In genomic region chr11:3650141-3650540, GRCm38 (mm10) we compare ENCODE assay signal across 8 mouse cellular contexts. TPM values are rescaled to one million over a fixed set of nuclear protein-coding genes. Genes with fewer than 3 reads are reported as not detected.
A peak's percentile ranks its signal among the peaks of the same experiment; 100 is the strongest.
DNase-seq lines count a peak whose midpoint lies in the region; ATAC-seq and TF ChIP-seq lines count a peak whose summit lies in the region.

No protein-coding gene starts in this region.

- H3K4me1 ChIP-seq in erythroblast, embryonic 14.5 days (ENCODE audit: control insufficient read depth) = peaks cover 32% of the 10 kb centered on the region
- H3K4me1 ChIP-seq in testis, adult 2 months (ENCODE audit: control insufficient read depth, insufficient read depth, low read length) = no peaks in the 10 kb centered on the region; the same call in 1 of the 2 replicates
- peaks cover 34% of the 10 kb centered on the region for H3K4me1 ChIP-seq in liver, embryonic 15.5 days (replicated peaks)

- peaks cover 34% of the 10 kb centered on the region for H3K36me3 ChIP-seq in erythroblast, embryonic 14.5 days (ENCODE audit: control insufficient read depth)
- no peaks in the 10 kb centered on the region for H3K36me3 ChIP-seq in testis, adult 2 months (ENCODE audit: control insufficient read depth, insufficient read depth, low read length)
- peaks cover 14% of the 10 kb centered on the region for H3K36me3 ChIP-seq in liver, embryonic 15.5 days (replicated peaks)

- no peak for TF ChIP-seq CTCF in testis, adult 2 months (IDR thresholded peaks at IDR 0.05; ENCODE audit: control insufficient read depth, insufficient read depth, insufficient replicate concordance, low read depth, low read length)

- no peak for DNase-seq in testis, postnatal 10 days (ENCODE audit: low spot score)
- no peak for DNase-seq in cerebellum, postnatal 36 days
- no peak for DNase-seq in left cerebral cortex, adult 18-20 months (ENCODE audit: low spot score in 2 of 2)
- DNase-seq in right cerebral cortex, adult 18-20 months = no peak

- no peaks in the 10 kb centered on the region for H3K27me3 ChIP-seq in erythroblast, embryonic 14.5 days (ENCODE audit: control insufficient read depth)
- no peaks in the 10 kb centered on the region for H3K27me3 ChIP-seq in testis, adult 2 months (ENCODE audit: control insufficient read depth, insufficient read depth, low read length)
- no peaks in the 10 kb centered on the region for H3K27me3 ChIP-seq in liver, embryonic 15.5 days

- H3K9me3 ChIP-seq in erythroblast, embryonic 14.5 days (ENCODE audit: control insufficient read depth, low read length) = peaks cover 7% of the 10 kb centered on the region
- H3K9me3 ChIP-seq in liver, embryonic 15.5 days (replicated peaks) = no peaks in the 10 kb centered on the region

- WGBS in liver, embryonic 15.5 days (ENCODE audit: insufficient replicate concordance) = 88% methylated on average over 6 of the region's 6 CpGs

- no peak for ATAC-seq in erythroblast, adult 5-6 weeks (replicated peaks; ENCODE audit: low FRiP score, poor library complexity, severe bottlenecking)
- no peak for ATAC-seq in liver, embryonic 15.5 days (ENCODE audit: insufficient read depth)

- H3K4me2 ChIP-seq in liver, embryonic 15.5 days = peak overlapping the region; percentile 95

- no peak overlapping the region; the same call in 1 of the 2 replicates for H3K27ac ChIP-seq in testis, adult 2 months (ENCODE audit: control insufficient read depth, insufficient read depth, low read depth, low read length)
- no peak overlapping the region for H3K27ac ChIP-seq in liver, embryonic 15.5 days (replicated peaks)

- H3K9ac ChIP-seq in liver, embryonic 15.5 days = peak overlapping the region; percentile 78

- H3K4me3 ChIP-seq in erythroblast, embryonic 14.5 days (replicated peaks) = peak overlapping the region; percentile 72
- H3K4me3 ChIP-seq in testis, adult 2 months (ENCODE audit: control insufficient read depth, low read depth, low read length) = peak overlapping the region; percentile 85
- H3K4me3 ChIP-seq in liver, embryonic 15.5 days (replicated peaks) = peak overlapping the region; percentile 86

- TF ChIP-seq POLR2A in testis, adult 2 months (IDR thresholded peaks at IDR 0.05; ENCODE audit: control insufficient read depth, low read depth, low read length) = no peak

RNA-seq across cellular contexts. Expression of gene Morc2a, which starts 1.1 kb away (rescaled TPM):
- polyA plus RNA-seq in erythroblast, embryonic 14.5 days (2012) = 0.22 TPM in 2 replicates
- total RNA-seq in erythroblast, adult 5-6 weeks (2015; ENCODE audit: low replicate concordance) = 4.0 and 7.7 TPM in 2 replicates
- total RNA-seq in erythroblast, adult 5-6 weeks (2017; ENCODE audit: low replicate concordance) = 8.1 and 10.0 TPM in 2 replicates
- polyA plus RNA-seq in testis, adult 2 months (2012; rRNA removed) = 15.5 and 16.0 TPM in 2 replicates
- polyA plus RNA-seq in liver, embryonic 15.5 days (2015; fragmentation: Nextera tagmentation; extraction: Ambion mirVana) = 5.5 and 6.8 TPM in 2 replicates
- total RNA-seq in left cerebral cortex, adult 18-20 months (2021) = 10 to 100 TPM; 35.4 to 39.6 TPM
